Mouse (Mus musculus) ES-E14 (cell line): ENCODE data around the gene Aes.

Experiments
- HCFC1 ChIP-seq: IDR thresholded peaks from 2 replicates; pipeline ENCODE4 v1.6.1; 2012; ENCODE audit warnings: low read length, inconsistent platforms, borderline replicate concordance; ENCODE audit not compliant: insufficient read depth
- MAFK ChIP-seq: IDR thresholded peaks from 2 replicates; pipeline ENCODE4 v1.6.1; 2014; ENCODE audit warnings: mild to moderate bottlenecking, low read depth, low read length, inconsistent platforms; ENCODE audit not compliant: insufficient read depth
- ZNF384 ChIP-seq: IDR thresholded peaks from 2 replicates; pipeline ENCODE4 v1.6.1; 2012; ENCODE audit warnings: low read depth, low read length, inconsistent platforms

DNA sequence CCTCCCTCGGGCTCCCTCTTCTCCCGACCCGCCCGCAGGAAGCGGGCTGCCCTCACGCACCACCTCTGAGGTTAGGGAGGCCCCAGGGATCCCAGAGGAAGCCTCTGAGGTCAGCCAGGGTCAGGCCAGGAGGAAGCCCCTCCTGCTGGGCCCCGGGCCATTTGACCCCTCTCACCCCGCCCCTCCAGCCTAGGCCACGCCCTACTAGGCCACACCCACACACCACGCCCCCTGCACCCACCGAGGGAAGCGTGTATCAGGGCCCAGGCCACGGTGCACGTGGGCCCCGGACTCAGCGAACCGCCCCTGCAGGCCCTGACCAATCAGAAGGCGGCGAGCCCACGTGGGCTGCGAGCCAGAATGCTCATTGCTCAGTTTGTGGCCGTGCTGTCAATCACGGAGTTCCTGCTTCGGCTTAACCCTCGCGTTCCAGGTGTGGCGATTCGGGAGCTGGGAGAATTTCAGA is 41.5 kb downstream of the Aes start, which contains the start of gene Tle6:
- no peak for TF ChIP-seq ZNF384
- no peak for TF ChIP-seq MAFK
- TF ChIP-seq HCFC1 = no peak
